Mouse (Mus musculus) heart, adult 2 months (tissue): ENCODE data around the gene Kcnip2. TPM values are rescaled to one million over a fixed set of nuclear protein-coding genes. Genes with fewer than 3 reads are reported as not detected.
A peak's percentile ranks its signal among the peaks of the same experiment; 100 is the strongest.
"Not testable (repeated sequence)": the region's sequence is repeated elsewhere in the genome, so short reads cannot be mapped to it uniquely, and the experiment has no call there.

ENCODE experiments used
- DNase-seq, 2 experiments: peaks; one replicate each; pipeline ENCODE4 v3.0.0; 2021
- H3K27ac ChIP-seq: fragments of 200-600 bp; 2 replicates; pipeline ENCODE4 v1.8.1; 2022
- H3K27me3 ChIP-seq: fragments of 200-500 bp; 2 replicates; pipeline ENCODE4 v1.6.1; 2012; ENCODE audit warnings: mild to moderate bottlenecking, low read length, inconsistent platforms, mixed read lengths; ENCODE audit not compliant: control insufficient read depth, insufficient read depth
- H3K36me3 ChIP-seq: fragments of 200-500 bp; 2 replicates; pipeline ENCODE4 v1.6.1; 2012; ENCODE audit warnings: low read length, inconsistent platforms; ENCODE audit not compliant: control insufficient read depth, insufficient read depth
- H3K4me1 ChIP-seq: fragments of 200-500 bp; 2 replicates; pipeline ENCODE4 v1.6.1; 2011; ENCODE audit warnings: low read length; ENCODE audit not compliant: control insufficient read depth, insufficient read depth
- H3K4me3 ChIP-seq: fragments of 200-600 bp; 2 replicates; pipeline ENCODE4 v1.8.1; 2022
- H3K79me2 ChIP-seq: fragments of 200-500 bp; replicated peaks from 2 replicates; pipeline ENCODE4 v1.6.1; 2012; ENCODE audit warnings: mild to moderate bottlenecking, inconsistent platforms, low read length, moderate library complexity, mixed read lengths; ENCODE audit not compliant: control insufficient read depth, insufficient read depth
- H3K9ac ChIP-seq: fragments of 200-500 bp; 2 replicates; pipeline ENCODE4 v1.6.1; 2012; ENCODE audit warnings: low read depth, mild to moderate bottlenecking, control low read depth, inconsistent platforms, low read length, mixed read lengths
- CTCF ChIP-seq: fragments of 200-600 bp; IDR thresholded peaks from 2 replicates; pipeline ENCODE4 v1.8.1; 2022; ENCODE audit warnings: antibody characterized with exemption, mild to moderate bottlenecking, moderate library complexity
- EP300 ChIP-seq: fragments of 200-500 bp; IDR thresholded peaks from 2 replicates; pipeline ENCODE4 v1.6.1; 2011; ENCODE audit warnings: low read depth, low read length, control low read depth; ENCODE audit not compliant: insufficient read depth
- POLR2A ChIP-seq: fragments of 200-500 bp; IDR thresholded peaks from 2 replicates; pipeline ENCODE4 v1.6.1; 2011; ENCODE audit warnings: mild to moderate bottlenecking, low read depth, low read length, control low read depth; ENCODE audit not compliant: insufficient read depth
- WGBS: fragments of 180-500 bp; shearing (Covaris S2); methylation state at CpG from one replicate; pipeline ENCODE4 v1.1.7; 2018; 5-methylcytosine and 5-hydroxymethylcytosine counted together
- intact Hi-C: fragments of 180-260 bp; cut with DNase I; formaldehyde crosslinking; loops from one replicate; pipeline ENCODE4 v1.15.1; 2025
- polyA plus RNA-seq: library from polyadenylated mRNA; depleted of rRNA; stranded (reverse); fragments of >200 nt; gene quantifications from 2 replicates; pipeline ENCODE4 v1.2.3, GENCODE M21; 2012
- total RNA-seq, 2 experiments: library from RNA; stranded (reverse); gene quantifications; 2 replicates each; pipeline ENCODE4 v1.2.3; 2021

Kcnip2 gene
- total and polyA plus RNA-seq, 3 experiments, result 174 to 216 (median 203) TPM

GRCm38 (mm10) chr19:45807732-45808131 is 8.1 kb downstream of the Kcnip2 start:
- no peaks in the 10 kb centered on the region for H3K4me1 ChIP-seq
- TF ChIP-seq POLR2A (no peak), CTCF (no peak), EP300 (no peak)
- H3K4me3 ChIP-seq, result no peak overlapping the region
- WGBS, result 90% methylated on average over 4 of the region's 4 CpGs
- H3K27ac ChIP-seq, result no peak overlapping the region
- no peaks in the 10 kb centered on the region for H3K27me3 ChIP-seq
- intact Hi-C loops, result no loop called here
- no peaks in the 10 kb centered on the region for H3K36me3 ChIP-seq
- H3K9ac ChIP-seq, result no peak overlapping the region
- no peaks in the 10 kb centered on the region for H3K79me2 ChIP-seq
- DNase-seq, result no peak

DNA sequence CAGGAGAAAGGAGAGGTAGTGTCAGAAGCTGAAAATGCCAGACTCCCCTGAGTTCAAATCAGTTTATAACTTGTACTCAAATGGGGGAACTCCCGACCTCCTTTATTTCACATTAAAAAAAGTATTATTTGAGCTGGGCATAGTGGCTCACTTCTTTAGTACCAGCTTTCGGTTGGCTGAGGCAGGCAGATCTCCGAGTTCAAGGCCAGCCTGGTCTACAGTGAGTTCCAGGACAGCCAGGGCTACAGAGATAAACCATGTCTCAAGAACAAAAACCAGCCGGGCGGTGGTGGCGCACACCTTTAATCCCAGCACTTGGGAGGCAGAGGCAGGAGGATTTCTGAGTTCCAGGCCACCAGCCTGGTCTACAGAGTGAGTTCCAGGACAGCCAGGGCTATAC is 10.0 kb downstream of the Kcnip2 start:
- H3K4me3 ChIP-seq, H3K36me3 ChIP-seq, H3K27me3 ChIP-seq, H3K4me1 ChIP-seq, H3K9ac ChIP-seq, DNase-seq, H3K79me2 ChIP-seq, H3K27ac ChIP-seq: not testable (repeated sequence)
- intact Hi-C loops, result loop anchor here (2.0 kb wide), 1 partner anchor 147 kb away; no protein-coding TSS in a partner anchor
- 86% methylated on average over 6 of the region's 6 CpGs for WGBS

- WGBS, result 27% methylated on average over 12 of the region's 12 CpGs
- Histone ChIP-seq H3K27ac (no peak overlapping the region), H3K36me3 (no peaks in the 10 kb centered on the region), H3K4me1 (no peaks in the 10 kb centered on the region), H3K27me3 (no peaks in the 10 kb centered on the region), H3K4me3 (no peak overlapping the region), H3K9ac (no peak overlapping the region), H3K79me2 (no peaks in the 10 kb centered on the region; the same call in 1 of the 2 replicates)
- TF ChIP-seq CTCF, result peak; percentile 81
- TF ChIP-seq EP300, result no peak; the same call in 1 of the 2 replicates
- intact Hi-C loops, result loop anchor here (2.0 kb wide), 1 partner anchor 148 kb away; no protein-coding TSS in a partner anchor
- no peak for DNase-seq
Measured at GRCm38 (mm10) chr19:45804593-45805368, 11.1 kb downstream of the Kcnip2 start.

DNA sequence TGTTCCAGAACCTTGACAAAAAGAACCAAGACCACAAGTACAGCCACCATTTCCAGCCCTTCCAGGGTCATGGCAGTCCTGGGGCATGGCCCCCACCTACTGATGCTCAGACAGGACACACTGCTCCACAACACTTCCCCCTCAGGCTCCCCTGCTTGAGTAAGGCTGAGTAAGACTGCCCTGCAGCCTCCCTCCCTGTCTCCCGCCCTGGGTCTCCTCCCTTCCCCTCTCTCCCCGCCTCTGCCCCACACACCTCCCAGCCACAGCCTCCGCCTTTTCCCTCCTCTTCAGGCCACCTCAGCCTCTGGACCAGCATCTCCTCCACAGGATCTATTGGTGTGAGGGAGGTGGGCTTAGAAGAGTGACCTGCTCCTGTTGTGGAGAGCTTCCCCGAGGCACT is 12.5 kb downstream of the Kcnip2 start:
- WGBS, result 31% methylated on average over 4 of the region's 4 CpGs
- no peaks in the 10 kb centered on the region; the same call in 1 of the 2 replicates for H3K79me2 ChIP-seq
- intact Hi-C loops, result no loop called here
- no peaks in the 10 kb centered on the region for H3K4me1 ChIP-seq
- no peak overlapping the region for H3K4me3 ChIP-seq
- H3K27ac ChIP-seq, result no peak overlapping the region
- H3K36me3 ChIP-seq, result no peaks in the 10 kb centered on the region
- no peak for DNase-seq
- TF ChIP-seq EP300 (no peak), POLR2A (no peak), CTCF (no peak)
- H3K9ac ChIP-seq, result no peak overlapping the region
- no peaks in the 10 kb centered on the region for H3K27me3 ChIP-seq

DNA sequence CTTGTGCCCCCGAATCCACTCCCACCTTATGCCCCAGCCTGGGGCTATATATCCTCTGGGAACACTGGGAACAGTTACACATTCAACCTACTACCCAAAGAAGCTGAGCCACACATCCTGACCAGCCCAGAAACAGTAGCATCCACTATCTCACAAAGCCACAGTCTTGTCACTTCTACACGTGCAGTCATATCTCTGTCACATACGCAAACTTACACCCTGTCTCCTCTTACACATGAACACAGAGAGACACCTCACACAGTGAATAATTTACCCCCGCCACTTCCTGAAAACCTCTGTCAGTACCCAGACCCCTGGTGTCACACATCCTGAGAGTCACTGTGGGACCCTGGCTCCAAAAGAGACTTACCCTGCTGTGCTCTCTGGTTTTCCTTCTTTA is 13.2 kb downstream of the Kcnip2 start:
- no peaks in the 10 kb centered on the region for H3K36me3 ChIP-seq
- H3K9ac ChIP-seq, result no peak overlapping the region
- no peak overlapping the region for H3K4me3 ChIP-seq
- no peak for DNase-seq
- TF ChIP-seq POLR2A (no peak), CTCF (no peak), EP300 (no peak)
- H3K79me2 ChIP-seq, result no peaks in the 10 kb centered on the region; the same call in 1 of the 2 replicates
- H3K27ac ChIP-seq, result no peak overlapping the region
- no peaks in the 10 kb centered on the region for H3K27me3 ChIP-seq
- no peaks in the 10 kb centered on the region for H3K4me1 ChIP-seq
- intact Hi-C loops, result no loop called here
- WGBS, result 48% methylated on average over 4 of the region's 4 CpGs

- H3K27ac ChIP-seq, result no peak overlapping the region
- no peak for DNase-seq
- H3K4me3 ChIP-seq, result no peak overlapping the region
- TF ChIP-seq CTCF, result no peak
- no peak for TF ChIP-seq EP300
- no peak for TF ChIP-seq POLR2A
- H3K36me3 ChIP-seq, result no peaks in the 10 kb centered on the region
- H3K4me1 ChIP-seq, result no peaks in the 10 kb centered on the region
- H3K9ac ChIP-seq, result no peak overlapping the region
- H3K27me3 ChIP-seq, result no peaks in the 10 kb centered on the region
- intact Hi-C loops, result no loop called here
- WGBS, result 73% methylated on average over 15 of the region's 15 CpGs
- H3K79me2 ChIP-seq, result no peaks in the 10 kb centered on the region
Measured at GRCm38 (mm10) chr19:45796879-45797278, 19.0 kb downstream of the Kcnip2 start.
